Mouse (Mus musculus) MEL (cell line): ENCODE data around the gene Opa1. TPM values are rescaled to one million over a fixed set of nuclear protein-coding genes. Genes with fewer than 3 reads are reported as not detected.

Experiments
- DNase-seq: peaks from one replicate; pipeline ENCODE4 v3.0.0; 2011; ENCODE audit warnings: low read depth, low spot score
- H3K27ac ChIP-seq: 2 replicates; pipeline ENCODE4 v1.5.1; 2012; ENCODE audit warnings: low read depth, mild to moderate bottlenecking, control low read depth, low read length, moderate library complexity; ENCODE audit not compliant: control insufficient read depth
- H3K27me3 ChIP-seq, 2 experiments: fragments of 150-350 bp in 1 of 2; sonication (generic) in 1 of 2; 2 replicates each; pipeline ENCODE4 v1.6.1; 2012; ENCODE audit warnings: low read length in 2 of 2, mild to moderate bottlenecking in 2 of 2, improper control_type of control experiment in 1 of 2, moderate library complexity in 1 of 2; ENCODE audit not compliant: insufficient read depth in 2 of 2, control insufficient read depth in 1 of 2
- H3K36me3 ChIP-seq, 2 experiments: 2 replicates each; pipeline ENCODE4 v1.6.1; 2012 to 2014; ENCODE audit warnings: low read length in 2 of 2, improper control_type of control experiment in 1 of 2, inconsistent platforms in 1 of 2, mild to moderate bottlenecking in 1 of 2; ENCODE audit not compliant: insufficient read depth in 2 of 2, control insufficient read depth in 1 of 2
- H3K4me1 ChIP-seq, 2 experiments: fragments of 150-350 bp in 1 of 2; sonication (generic) in 1 of 2; 2 replicates each; pipeline ENCODE4 v1.6.1; 2012; ENCODE audit warnings: low read length in 2 of 2, improper control_type of control experiment in 1 of 2, mild to moderate bottlenecking in 1 of 2; ENCODE audit not compliant: insufficient read depth in 2 of 2, control insufficient read depth in 1 of 2
- H3K4me3 ChIP-seq, 2 experiments: fragments of 150-350 bp in 1 of 2; sonication (generic) in 1 of 2; 2 replicates each; pipeline ENCODE4 v1.5.1; 2012; ENCODE audit warnings: low read depth in 2 of 2, low read length in 2 of 2, mild to moderate bottlenecking in 2 of 2, moderate library complexity in 2 of 2, control low read depth in 1 of 2, improper control_type of control experiment in 1 of 2; ENCODE audit not compliant: control insufficient read depth in 1 of 2, insufficient read depth in 1 of 2
- H3K79me2 ChIP-seq: 2 replicates; pipeline ENCODE4 v1.6.1; 2012; ENCODE audit warnings: mild to moderate bottlenecking, low read length, moderate library complexity; ENCODE audit not compliant: control insufficient read depth, poor library complexity, insufficient read depth
- H3K9ac ChIP-seq: 2 replicates; pipeline ENCODE4 v1.6.1; 2012; ENCODE audit warnings: low read depth, mild to moderate bottlenecking, control low read depth, low read length, moderate library complexity; ENCODE audit not compliant: control insufficient read depth, poor library complexity, severe bottlenecking
- H3K9me3 ChIP-seq: fragments of 150-350 bp; sonication (generic); replicated peaks from 2 replicates; pipeline ENCODE4 v1.6.1; 2012; ENCODE audit warnings: mild to moderate bottlenecking, low read length, improper control_type of control experiment, moderate library complexity; ENCODE audit not compliant: insufficient read depth
- CHD2 ChIP-seq: IDR thresholded peaks from 2 replicates; pipeline ENCODE4 v1.6.1; 2011; ENCODE audit warnings: low read length, improper control_type of control experiment
- CTCF ChIP-seq, 3 experiments: IDR thresholded peaks in 2 of 3; conservative IDR thresholded peaks in 1 of 3; 2 replicates each; pipeline ENCODE4 v1.5.1; 2011 to 2012; ENCODE audit warnings: low read length in 3 of 3, low read depth in 2 of 3, mild to moderate bottlenecking in 2 of 3, improper control_type of control experiment in 1 of 3, inconsistent platforms in 1 of 3, mixed read lengths in 1 of 3, moderate library complexity in 1 of 3; ENCODE audit not compliant: control insufficient read depth in 1 of 3, insufficient read depth in 1 of 3, poor library complexity in 1 of 3, severe bottlenecking in 1 of 3
- GATA1 ChIP-seq: IDR thresholded peaks from 2 replicates; pipeline ENCODE4 v1.6.1; 2011; ENCODE audit warnings: low read depth, low read length, improper control_type of control experiment
- HCFC1 ChIP-seq: IDR thresholded peaks from 2 replicates; pipeline ENCODE4 v1.6.1; 2012; ENCODE audit warnings: low read depth, mild to moderate bottlenecking, inconsistent platforms, low read length, improper control_type of control experiment, moderate library complexity
- JUND ChIP-seq: IDR thresholded peaks from 2 replicates; pipeline ENCODE4 v1.6.1; 2011; ENCODE audit warnings: low read depth, mild to moderate bottlenecking, improper control_type of control experiment, low read length
- KAT2A ChIP-seq: conservative IDR thresholded peaks from 2 replicates; pipeline ENCODE4 v1.6.1; 2012; ENCODE audit warnings: low read depth, low read length, improper control_type of control experiment, inconsistent platforms
- MYB ChIP-seq: IDR thresholded peaks from 2 replicates; pipeline ENCODE4 v1.6.1; 2011; ENCODE audit warnings: mild to moderate bottlenecking, low read depth, low read length, improper control_type of control experiment
- NELFE ChIP-seq: IDR thresholded peaks from 2 replicates; pipeline ENCODE4 v1.6.1; 2011; ENCODE audit warnings: low read depth, low read length, improper control_type of control experiment
- RAD21 ChIP-seq: IDR thresholded peaks from 2 replicates; pipeline ENCODE4 v1.6.1; 2011; ENCODE audit warnings: mild to moderate bottlenecking, low read depth, low read length, improper control_type of control experiment
- RCOR1 ChIP-seq: IDR thresholded peaks from 2 replicates; pipeline ENCODE4 v1.6.1; 2012; ENCODE audit warnings: low read depth, mild to moderate bottlenecking, inconsistent platforms, low read length, improper control_type of control experiment
- SIN3A ChIP-seq: IDR thresholded peaks from 2 replicates; pipeline ENCODE4 v1.6.1; 2012; ENCODE audit warnings: low read length, improper control_type of control experiment, inconsistent platforms
- UBTF ChIP-seq: IDR thresholded peaks from 2 replicates; pipeline ENCODE4 v1.6.1; 2012; ENCODE audit warnings: low read depth, mild to moderate bottlenecking, inconsistent platforms, low read length, improper control_type of control experiment, moderate library complexity, borderline replicate concordance; ENCODE audit not compliant: insufficient read depth
- USF2 ChIP-seq, 2 experiments: IDR thresholded peaks; 2 replicates each; pipeline ENCODE4 v1.6.1; 2011 to 2012; ENCODE audit warnings: improper control_type of control experiment in 2 of 2, low read length in 2 of 2, borderline replicate concordance in 1 of 2, inconsistent platforms in 1 of 2, low read depth in 1 of 2, mild to moderate bottlenecking in 1 of 2; ENCODE audit not compliant: insufficient read depth in 1 of 2
- ZMIZ1 ChIP-seq: IDR thresholded peaks from 2 replicates; pipeline ENCODE4 v1.6.1; 2012; ENCODE audit warnings: low read depth, mild to moderate bottlenecking, inconsistent platforms, low read length, improper control_type of control experiment, moderate library complexity
- ZNF384 ChIP-seq: IDR thresholded peaks from 2 replicates; pipeline ENCODE4 v1.6.1; 2012; ENCODE audit warnings: low read depth, mild to moderate bottlenecking, inconsistent platforms, low read length, improper control_type of control experiment
- polyA plus RNA-seq, 2 experiments: library from polyadenylated mRNA; stranded (reverse) in 1 of 2; unstranded in 1 of 2; fragments of >175 nt in 1 of 2; fragments of >200 nt in 1 of 2; gene quantifications; 2 replicates each; pipeline versions ENCODE4 v1.2.1 to v1.2.4; 2012; ENCODE audit warnings: low replicate concordance in 2 of 2, low read depth in 1 of 2; ENCODE audit not compliant: insufficient read length in 2 of 2, insufficient read depth in 1 of 2, missing spikeins in 1 of 2
- total RNA-seq: library from RNA; depleted of rRNA; stranded (reverse); fragments of 300-350 nt; gene quantifications from 2 replicates; pipeline ENCODE4 v1.2.3, GENCODE M21; 2012

The Opa1 gene
- total and polyA plus RNA-seq, 3 experiments = 43.4 to 56.1 (median 45.6) TPM

DNA sequence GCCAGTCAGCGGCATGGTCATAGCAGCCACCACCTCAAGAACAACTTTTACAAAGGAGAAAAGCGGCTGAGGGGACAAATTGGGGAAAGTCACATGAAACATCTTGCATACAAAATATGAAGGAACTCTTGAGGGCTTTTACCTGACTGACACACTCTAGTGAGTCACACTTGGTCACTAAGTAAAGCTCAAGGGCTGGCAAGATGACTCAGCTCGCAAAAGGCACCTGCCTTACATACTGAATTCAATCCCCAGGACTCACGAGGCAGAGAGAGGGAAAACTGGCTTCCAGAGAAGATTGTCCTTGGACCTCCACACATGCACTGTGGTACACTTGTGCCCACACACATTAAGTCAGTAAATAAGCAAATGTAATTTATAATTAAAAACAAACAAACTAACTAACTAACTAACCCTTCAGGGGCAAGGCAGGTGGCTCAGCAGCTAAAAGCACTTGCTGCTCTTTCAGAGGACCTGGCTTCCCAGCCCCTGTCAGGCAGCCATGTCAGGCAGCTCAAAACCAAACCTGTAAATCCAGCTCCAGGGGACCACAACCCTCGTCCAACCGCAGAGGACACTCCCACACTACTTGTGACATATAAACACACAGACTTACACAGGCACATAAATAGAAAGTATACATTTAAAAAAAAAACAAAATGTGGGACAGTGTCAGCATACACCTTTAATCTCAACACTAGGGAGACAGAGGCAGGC, 84.1 kb downstream of the Opa1 start:
- Histone ChIP-seq H3K27me3 (no peaks in the 10 kb centered on the region), H3K9me3 (no peaks in the 10 kb centered on the region), H3K36me3 (no peaks in the 10 kb centered on the region), H3K27ac (no peak overlapping the region), H3K79me2 (no peaks in the 10 kb centered on the region)
- TF ChIP-seq HCFC1 (no peak), ZNF384 (no peak), GATA1 (no peak), CTCF (IDR thresholded peaks at IDR 0.05 in 2 of 3, conservative IDR thresholded peaks at IDR 0.05 in 1 of 3; ENCODE audit: control insufficient read depth in 1 of 3, insufficient read depth in 1 of 3, low read depth in 2 of 3, low read length in 3 of 3, poor library complexity in 1 of 3, severe bottlenecking in 1 of 3) (no peak), SIN3A (no peak), CHD2 (no peak), UBTF (no peak), USF2 (IDR thresholded peaks at IDR 0.05; ENCODE audit: borderline replicate concordance in 1 of 2, insufficient read depth in 1 of 2, low read depth in 1 of 2, low read length in 2 of 2) (no peak), KAT2A (no peak), NELFE (no peak), RAD21 (no peak), ZMIZ1 (no peak)
- TF ChIP-seq, all 39 proteins: peak for 0
- H3K4me1 ChIP-seq = no peaks in the 10 kb centered on the region
- no peak for DNase-seq
- H3K4me3 ChIP-seq = no peak overlapping the region
- H3K9ac ChIP-seq = no peak overlapping the region

DNA sequence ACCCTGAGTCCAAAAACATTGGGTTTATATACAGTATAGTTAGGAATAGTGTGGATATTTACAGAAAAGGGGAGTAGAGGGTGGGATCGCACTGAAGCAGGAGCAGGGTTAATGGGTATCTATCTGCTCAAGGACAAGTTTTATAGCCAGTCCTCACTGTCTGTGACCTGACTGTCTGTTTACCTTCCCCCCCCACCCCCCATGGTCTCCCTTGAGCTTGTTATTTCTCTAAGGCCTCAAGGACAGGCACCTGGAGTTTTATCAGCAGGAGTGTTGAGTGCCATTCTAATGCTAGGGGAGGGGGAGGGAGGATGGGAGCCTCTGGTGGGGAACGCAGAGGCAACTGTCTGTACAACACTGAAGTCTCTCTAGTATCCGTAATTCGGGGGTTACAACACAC, 85.3 kb downstream of the Opa1 start:
- no peak overlapping the region for H3K4me3 ChIP-seq
- TF ChIP-seq MYB = no peak
- TF ChIP-seq CTCF (IDR thresholded peaks at IDR 0.05 in 2 of 3, conservative IDR thresholded peaks at IDR 0.05 in 1 of 3; ENCODE audit: control insufficient read depth in 1 of 3, insufficient read depth in 1 of 3, low read depth in 2 of 3, low read length in 3 of 3, poor library complexity in 1 of 3, severe bottlenecking in 1 of 3) = no peak
- no peak for TF ChIP-seq JUND
- TF ChIP-seq RCOR1 = no peak
- H3K79me2 ChIP-seq = no peaks in the 10 kb centered on the region
- H3K9me3 ChIP-seq = no peaks in the 10 kb centered on the region
- H3K4me1 ChIP-seq = no peaks in the 10 kb centered on the region
- H3K36me3 ChIP-seq = no peaks in the 10 kb centered on the region
- no peak for DNase-seq
- no peaks in the 10 kb centered on the region for H3K27me3 ChIP-seq
- no peak overlapping the region for H3K9ac ChIP-seq
- H3K27ac ChIP-seq = no peak overlapping the region
